Mouse (Mus musculus): ENCODE data around the gene Snx22. TPM values are rescaled to one million over a fixed set of nuclear protein-coding genes. Genes with fewer than 3 reads are reported as not detected.
A peak's percentile ranks its signal among the peaks of the same experiment; 100 is the strongest.

Snx22 gene
- polyA plus RNA-seq, 1 experiment from 2014 or later: 4.0 TPM

GRCm38 (mm10) chr9:66067542-66067941 is 2.0 kb downstream of the Snx22 start:
- Histone ChIP-seq H3K36me3 (peaks cover 47% of the 10 kb centered on the region), H3K4me3 (replicated peaks) (no peak overlapping the region), H3K27me3 (peaks cover 49% of the 10 kb centered on the region), H3K9ac (replicated peaks) (no peak overlapping the region), H3K4me2 (replicated peaks) (no peak overlapping the region), H3K4me1 (replicated peaks) (peaks cover 21% of the 10 kb centered on the region), H3K9me3 (no peaks in the 10 kb centered on the region), H3K27ac (no peak overlapping the region)
- WGBS: 19% methylated on average over 5 of the region's 5 CpGs
- ATAC-seq: no peak

- WGBS: 89% methylated on average over 3 of the region's 3 CpGs
- no peak for ATAC-seq
- Histone ChIP-seq H3K27ac (no peak overlapping the region), H3K36me3 (peaks cover 51% of the 10 kb centered on the region), H3K4me1 (replicated peaks) (peaks cover 27% of the 10 kb centered on the region), H3K4me2 (replicated peaks) (no peak overlapping the region), H3K4me3 (replicated peaks) (no peak overlapping the region), H3K9me3 (no peaks in the 10 kb centered on the region), H3K27me3 (peaks cover 49% of the 10 kb centered on the region), H3K9ac (replicated peaks) (no peak overlapping the region)
Observed at GRCm38 (mm10) chr9:66066791-66067190, 2.7 kb downstream of the Snx22 start.

- Histone ChIP-seq H3K4me3 (replicated peaks) (no peak overlapping the region), H3K4me1 (replicated peaks) (peaks cover 37% of the 10 kb centered on the region), H3K4me2 (replicated peaks) (no peak overlapping the region), H3K27ac (no peak overlapping the region), H3K27me3 (peaks cover 30% of the 10 kb centered on the region), H3K9me3 (no peaks in the 10 kb centered on the region), H3K9ac (replicated peaks) (no peak overlapping the region), H3K36me3 (peaks cover 51% of the 10 kb centered on the region)
- 95% methylated on average over 11 of the region's 11 CpGs for WGBS
- no peak for ATAC-seq
Observed at GRCm38 (mm10) chr9:66064316-66064715, 5.2 kb downstream of the Snx22 start.

- no peak overlapping the region for H3K4me2 ChIP-seq (replicated peaks)
- no peak for ATAC-seq
- H3K4me3 ChIP-seq (replicated peaks): no peak overlapping the region
- no peaks in the 10 kb centered on the region for H3K9me3 ChIP-seq
- peaks cover 37% of the 10 kb centered on the region for H3K4me1 ChIP-seq (replicated peaks)
- 97% methylated on average over 3 of the region's 3 CpGs for WGBS
- no peak overlapping the region for H3K27ac ChIP-seq
- no peak overlapping the region for H3K9ac ChIP-seq (replicated peaks)
- peaks cover 21% of the 10 kb centered on the region for H3K27me3 ChIP-seq
- peaks cover 51% of the 10 kb centered on the region for H3K36me3 ChIP-seq
Observed at GRCm38 (mm10) chr9:66063446-66063845, 6.1 kb downstream of the Snx22 start.

- peaks cover 4% of the 10 kb centered on the region for H3K27me3 ChIP-seq
- H3K9ac ChIP-seq (replicated peaks): peak overlapping the region; percentile 93
- 83% methylated on average over 3 of the region's 3 CpGs for WGBS
- H3K36me3 ChIP-seq: peaks cover 41% of the 10 kb centered on the region
- peaks cover 30% of the 10 kb centered on the region for H3K4me1 ChIP-seq (replicated peaks)
- peak overlapping the region; percentile 88 for H3K4me3 ChIP-seq (replicated peaks)
- peak overlapping the region; percentile 39; the same call in 1 of the 2 replicates for H3K27ac ChIP-seq
- no peaks in the 10 kb centered on the region for H3K9me3 ChIP-seq
- peak overlapping the region; percentile 79 for H3K4me2 ChIP-seq (replicated peaks)
- ATAC-seq: no peak
Observed at GRCm38 (mm10) chr9:66061656-66062055, 7.9 kb downstream of the Snx22 start.

- H3K9me3 ChIP-seq: no peaks in the 10 kb centered on the region
- H3K4me3 ChIP-seq (replicated peaks): peak overlapping the region; percentile 88
- H3K9ac ChIP-seq (replicated peaks): peak overlapping the region; percentile 93
- H3K4me2 ChIP-seq (replicated peaks): peak overlapping the region; percentile 79
- H3K36me3 ChIP-seq: peaks cover 35% of the 10 kb centered on the region
- ATAC-seq: no peak
- peaks cover 30% of the 10 kb centered on the region for H3K4me1 ChIP-seq (replicated peaks)
- peak overlapping the region; percentile 39; the same call in 1 of the 2 replicates for H3K27ac ChIP-seq
- no peaks in the 10 kb centered on the region for H3K27me3 ChIP-seq
- 26% methylated on average over 4 of the region's 4 CpGs for WGBS
Observed at GRCm38 (mm10) chr9:66060986-66061385, 8.5 kb downstream of the Snx22 start.

- Histone ChIP-seq H3K4me1 (replicated peaks) (peaks cover 30% of the 10 kb centered on the region), H3K27ac (peak overlapping the region; percentile 85), H3K4me2 (replicated peaks) (peak overlapping the region; percentile 79), H3K9me3 (no peaks in the 10 kb centered on the region), H3K27me3 (no peaks in the 10 kb centered on the region), H3K9ac (replicated peaks) (peak overlapping the region; percentile 93), H3K36me3 (peaks cover 28% of the 10 kb centered on the region), H3K4me3 (replicated peaks) (peak overlapping the region; percentile 88)
- ATAC-seq: peak; percentile 78
- WGBS: 0% methylated on average over 19 of the region's 20 CpGs
Observed at GRCm38 (mm10) chr9:66060308-66060647, 9.2 kb downstream of the Snx22 start.

- 2% methylated on average over 51 of the region's 51 CpGs for WGBS
- Histone ChIP-seq H3K9ac (replicated peaks) (peak within 1 kb of the TSS; percentile 93), H3K4me3 (replicated peaks) (peak within 1 kb of the TSS; percentile 88), H3K9me3 (no peaks in the 10 kb centered on the region), H3K27ac (peak within 1 kb of the TSS; percentile 85), H3K4me2 (replicated peaks) (peak within 1 kb of the TSS; percentile 79), H3K27me3 (no peaks in the 10 kb centered on the region), H3K4me1 (replicated peaks) (peaks cover 30% of the 10 kb centered on the region), H3K36me3 (peaks cover 24% of the 10 kb centered on the region)
- peak; percentile 98 for ATAC-seq
Observed at GRCm38 (mm10) chr9:66059583-66060307, 9.8 kb downstream of the Snx22 start, which contains the start of gene Ppib. Gene Ppib, plus strand, starts transcription at chr9:66060222.

GRCm38 (mm10) chr9:66053620-66054019 is 15.9 kb downstream of the Snx22 start:
- no peak for ATAC-seq
- 0 out of 2 replicates have a peak, but pooled peaks cover under 1% of the 10 kb centered on the region for H3K4me1 ChIP-seq (replicated peaks)
- no peaks in the 10 kb centered on the region; the same call in 1 of the 2 replicates for H3K9me3 ChIP-seq
- WGBS: 38% methylated on average over 1 of the region's 1 CpGs
- H3K36me3 ChIP-seq: no peaks in the 10 kb centered on the region
- no peaks in the 10 kb centered on the region for H3K27me3 ChIP-seq
- H3K27ac ChIP-seq: no peak overlapping the region
- H3K4me2 ChIP-seq (replicated peaks): no peak overlapping the region
- H3K9ac ChIP-seq (replicated peaks): no peak overlapping the region
- H3K4me3 ChIP-seq (replicated peaks): no peak overlapping the region

GRCm38 (mm10) chr9:66052731-66053130 is 16.8 kb downstream of the Snx22 start:
- WGBS: 94% methylated on average over 1 of the region's 1 CpGs
- Histone ChIP-seq H3K9me3 (no peaks in the 10 kb centered on the region; the same call in 1 of the 2 replicates), H3K27ac (no peak overlapping the region), H3K9ac (replicated peaks) (no peak overlapping the region), H3K4me1 (replicated peaks) (no peaks in the 10 kb centered on the region), H3K36me3 (no peaks in the 10 kb centered on the region), H3K4me3 (replicated peaks) (no peak overlapping the region), H3K4me2 (replicated peaks) (no peak overlapping the region), H3K27me3 (no peaks in the 10 kb centered on the region)
- ATAC-seq: no peak

GRCm38 (mm10) chr9:66051493-66051892 is 18.0 kb downstream of the Snx22 start:
- Histone ChIP-seq H3K36me3 (no peaks in the 10 kb centered on the region), H3K27me3 (no peaks in the 10 kb centered on the region), H3K27ac (no peak overlapping the region), H3K4me3 (replicated peaks) (no peak overlapping the region), H3K9me3 (no peaks in the 10 kb centered on the region; the same call in 1 of the 2 replicates), H3K9ac (replicated peaks) (no peak overlapping the region), H3K4me2 (replicated peaks) (no peak overlapping the region), H3K4me1 (replicated peaks) (no peaks in the 10 kb centered on the region)
- 68% methylated on average over 4 of the region's 4 CpGs for WGBS
- ATAC-seq: no peak

GRCm38 (mm10) chr9:66049931-66050601 is 19.5 kb downstream of the Snx22 start:
- H3K27me3 ChIP-seq: no peaks in the 10 kb centered on the region
- no peak overlapping the region for H3K4me3 ChIP-seq (replicated peaks)
- WGBS: 72% methylated on average over 6 of the region's 6 CpGs
- no peak overlapping the region for H3K9ac ChIP-seq (replicated peaks)
- H3K4me2 ChIP-seq (replicated peaks): no peak overlapping the region
- H3K27ac ChIP-seq: no peak overlapping the region
- H3K36me3 ChIP-seq: 0 out of 2 replicates have a peak, but pooled peaks cover 5% of the 10 kb centered on the region
- no peaks in the 10 kb centered on the region for H3K4me1 ChIP-seq (replicated peaks)
- ATAC-seq: no peak
- no peaks in the 10 kb centered on the region; the same call in 1 of the 2 replicates for H3K9me3 ChIP-seq
